Mouse (Mus musculus): Measurements from ENCODE around the gene Slc51a.

- TF ChIP-seq POLR2A (IDR thresholded peaks at IDR 0.05; ENCODE audit: low read depth, low read length) = no peak
- TF ChIP-seq CTCF (IDR thresholded peaks at IDR 0.05; ENCODE audit: borderline replicate concordance, insufficient read depth, low read length) = no peak
Observed at GRCm38 (mm10) chr16:32456761-32457160, 30.9 kb downstream of the Slc51a start.

All from embryonic fibroblast, embryonic 13.5 days (primary cell).